Mouse (Mus musculus) thymus, postnatal 36 days (tissue): ENCODE measurements around the gene Pdcd11.
"Not testable (repeated sequence)": the region's sequence is repeated elsewhere in the genome, so short reads cannot be mapped to it uniquely, and the experiment has no call there.

Experiments
- DNase-seq, 2 experiments: peaks; one replicate each; pipeline ENCODE4 v3.0.0; 2022; ENCODE audit warnings: mixed read lengths in 2 of 2

Gene Pdcd11

GRCm38 (mm10) chr19:47128835-47129234 is 38.3 kb downstream of the Pdcd11 start:
- no peak for DNase-seq

GRCm38 (mm10) chr19:47130551-47131125 is 40.1 kb downstream of the Pdcd11 start:
- no peak for DNase-seq

- DNase-seq, result no peak
Measured at GRCm38 (mm10) chr19:47133161-47133560, 42.6 kb downstream of the Pdcd11 start.

DNA sequence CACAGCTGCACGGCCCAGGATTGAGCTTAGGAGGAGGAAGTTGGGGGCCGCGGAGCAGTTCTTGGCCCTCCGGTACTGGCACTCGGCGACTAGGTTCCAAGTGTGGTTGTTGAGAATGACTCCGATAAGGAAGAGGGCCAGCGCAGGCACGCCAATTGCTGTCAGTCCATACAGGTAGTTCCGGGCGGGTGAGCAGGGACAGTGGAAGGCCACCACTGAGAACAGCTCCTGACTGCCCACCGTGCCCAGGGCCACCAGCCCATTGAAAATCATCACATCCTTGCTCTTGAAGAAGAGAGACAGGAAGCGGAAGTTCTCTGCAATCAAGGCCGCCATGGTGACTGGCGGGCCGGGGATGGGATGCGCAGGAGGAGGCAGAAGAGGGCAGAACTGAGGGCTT is 45.0 kb downstream of the Pdcd11 start:
- DNase-seq, result no peak

GRCm38 (mm10) chr19:47136170-47136569 is 45.6 kb downstream of the Pdcd11 start:
- DNase-seq, result no peak

GRCm38 (mm10) chr19:47137051-47137581 is 46.5 kb downstream of the Pdcd11 start:
- DNase-seq, result peak; percentile 26 to 29

GRCm38 (mm10) chr19:47137771-47138421 is 47.3 kb downstream of the Pdcd11 start, which contains the start of gene Calhm2:
TSS of gene Calhm2 (minus strand) at chr19:47138294.
- DNase-seq, result peak; percentile 55 to 57

- DNase-seq, result not testable (repeated sequence)
Measured at GRCm38 (mm10) chr19:47139611-47140010, 49.0 kb downstream of the Pdcd11 start.

DNA sequence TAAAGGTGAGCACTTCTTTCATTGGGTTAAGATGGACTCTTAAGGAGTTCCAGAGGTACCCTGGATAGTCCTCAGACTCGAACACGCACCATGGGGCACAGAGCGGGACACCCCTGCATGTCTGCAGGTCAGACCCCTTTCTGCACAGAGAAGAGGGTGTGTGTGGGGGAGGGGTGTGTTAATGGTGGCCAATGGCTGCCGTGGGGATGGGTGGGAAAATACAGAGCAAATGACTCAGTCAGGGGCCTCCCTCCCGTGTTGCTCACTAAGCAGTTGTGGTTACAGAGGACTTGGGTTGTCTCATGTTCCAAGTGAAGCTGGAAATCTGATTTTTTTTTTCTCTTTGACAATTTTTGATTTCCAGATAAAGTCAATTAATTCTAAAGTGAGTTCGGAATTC is 51.9 kb downstream of the Pdcd11 start:
- DNase-seq, result no peak

- DNase-seq, result no peak
Measured at GRCm38 (mm10) chr19:47144154-47144553, 53.6 kb downstream of the Pdcd11 start, which contains the start of gene Calhm1. TSS of gene Calhm1 (minus strand) at chr19:47144254.

DNA sequence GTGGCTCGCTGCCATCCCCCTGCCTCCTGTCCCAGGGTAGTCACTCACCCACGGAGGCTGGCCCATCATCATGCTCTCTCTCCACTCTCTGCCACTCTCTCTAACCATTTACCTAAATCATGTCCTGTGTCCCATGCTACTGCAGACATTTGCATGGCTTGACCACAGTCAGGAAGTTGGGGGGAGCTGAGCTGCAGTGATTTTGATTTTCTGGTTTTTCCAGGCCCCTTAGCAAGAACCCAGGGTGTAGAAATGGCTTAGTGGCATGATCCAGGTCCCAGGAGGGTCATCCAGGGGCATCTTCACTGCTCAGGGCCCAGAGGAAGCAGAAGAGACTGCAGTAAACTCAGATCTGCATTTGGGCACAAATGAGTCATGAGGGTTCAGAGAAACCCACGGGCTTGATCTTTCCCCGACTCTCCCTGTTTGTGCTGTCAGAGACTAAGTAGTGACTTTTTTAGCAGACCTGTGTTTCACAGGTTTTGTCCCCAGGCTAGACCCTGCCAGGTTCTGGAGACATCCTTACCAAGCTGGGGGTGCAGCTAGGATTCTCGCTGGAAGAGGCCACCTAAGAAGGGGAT is 57.8 kb downstream of the Pdcd11 start:
- no peak for DNase-seq

GRCm38 (mm10) chr19:47149854-47150253 is 59.3 kb downstream of the Pdcd11 start:
- DNase-seq, result no peak

- DNase-seq, result no peak
Measured at GRCm38 (mm10) chr19:47151332-47152061, 60.9 kb downstream of the Pdcd11 start.

- DNase-seq, result no peak
Measured at GRCm38 (mm10) chr19:47152062-47152369, 61.4 kb downstream of the Pdcd11 start.

- DNase-seq, result no peak
Measured at GRCm38 (mm10) chr19:47153767-47154166, 63.2 kb downstream of the Pdcd11 start.

DNA sequence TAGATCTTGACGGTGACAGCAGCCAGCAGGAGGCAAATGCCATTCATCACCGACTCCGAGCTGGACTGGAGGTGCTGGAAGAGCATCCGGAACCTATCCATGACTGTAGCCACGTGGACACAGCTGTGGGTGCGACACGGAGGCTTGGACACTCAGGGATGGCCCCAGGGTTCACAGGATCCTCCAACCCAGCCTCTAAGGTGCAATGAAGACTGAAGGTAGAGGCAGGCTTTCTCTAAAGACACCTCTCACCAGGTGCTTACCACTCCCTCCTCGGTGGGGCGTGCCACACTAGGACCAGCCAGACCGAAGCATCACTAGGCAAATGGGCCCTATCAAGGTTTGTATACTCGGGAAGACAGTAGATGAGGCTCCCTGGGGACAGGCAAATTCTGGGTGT is 67.1 kb downstream of the Pdcd11 start, which contains the start of gene Calhm3:
Gene Calhm3, minus strand, starts transcription at position 101 of the 400 bp plus-strand sequence.
- no peak for DNase-seq

DNA sequence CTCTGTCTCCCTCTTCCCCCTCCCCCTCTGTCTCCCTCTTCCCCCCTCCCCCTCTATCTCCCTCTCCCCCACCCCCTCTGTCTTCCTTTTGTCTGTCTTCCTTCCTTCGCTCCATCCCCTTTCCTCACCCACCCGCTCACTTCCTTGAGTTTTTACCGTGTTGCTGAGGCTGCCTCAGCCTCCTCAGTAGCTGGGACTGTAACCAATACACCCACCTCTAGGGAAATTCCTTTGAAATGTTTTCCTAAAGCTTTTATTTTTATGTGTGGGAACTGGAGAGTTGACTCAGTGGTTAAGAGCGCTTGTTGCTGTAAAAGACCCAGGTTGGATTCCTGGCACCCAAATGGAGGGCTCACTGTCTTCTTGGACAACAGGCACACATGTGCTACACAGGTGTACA is 71.1 kb downstream of the Pdcd11 start:
- DNase-seq, result no peak

- DNase-seq, result no peak
Measured at GRCm38 (mm10) chr19:47163176-47163744, 72.7 kb downstream of the Pdcd11 start.

- no peak for DNase-seq
Measured at GRCm38 (mm10) chr19:47166758-47167157, 76.2 kb downstream of the Pdcd11 start.

DNA sequence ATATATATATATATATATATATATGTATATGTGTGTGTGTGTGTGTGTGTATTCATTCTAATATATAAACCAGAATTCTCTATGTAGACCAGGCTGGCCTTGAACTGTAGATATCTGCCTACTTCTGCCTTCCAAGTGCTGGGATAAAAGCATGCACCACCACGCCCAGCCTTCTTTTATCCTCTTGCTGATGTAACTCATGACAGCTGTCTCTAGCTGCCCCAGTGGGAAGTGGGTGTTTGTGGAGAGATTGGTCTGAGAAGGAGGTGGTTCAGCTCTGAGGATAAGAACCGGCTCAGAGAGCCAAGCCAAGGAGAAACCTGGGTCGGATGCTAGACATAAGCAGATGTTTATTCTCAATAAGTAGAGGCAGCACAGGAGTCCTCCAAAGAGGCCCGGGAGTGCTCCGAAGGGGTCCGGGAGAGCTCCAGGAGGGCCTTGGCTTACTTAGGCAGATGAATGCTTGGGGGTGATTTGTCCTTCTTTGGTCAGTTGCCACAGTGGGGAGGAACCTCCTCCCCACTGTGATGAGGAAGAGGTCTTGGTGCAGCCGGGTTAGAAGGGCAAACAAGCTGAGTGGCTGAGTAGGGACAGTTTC is 77.1 kb downstream of the Pdcd11 start:
- no peak for DNase-seq

DNA sequence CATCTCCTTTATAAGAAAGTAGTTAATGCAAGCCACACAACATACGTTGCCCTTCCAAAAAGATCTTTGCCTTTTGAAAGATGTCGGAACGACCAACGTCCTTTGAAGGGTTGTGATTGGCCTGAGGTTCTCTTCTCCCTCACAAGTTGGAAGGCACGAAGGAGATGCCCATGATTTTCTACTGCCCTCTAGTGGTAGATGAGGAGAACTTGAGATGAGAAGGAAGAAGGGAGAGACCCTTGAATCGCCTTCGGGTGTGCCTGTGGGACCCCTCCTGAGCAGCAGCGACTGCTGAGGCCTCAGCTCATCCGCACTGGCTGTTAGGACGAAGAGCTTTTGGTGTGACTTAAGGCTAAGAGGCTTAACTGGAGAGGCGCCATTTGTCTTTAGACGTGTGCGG is 77.7 kb downstream of the Pdcd11 start:
- DNase-seq, result no peak

- DNase-seq, result peak; percentile 68 to 80
Measured at GRCm38 (mm10) chr19:47168793-47169412, 78.3 kb downstream of the Pdcd11 start.
